Mouse (Mus musculus) stomach, embryonic 14.5 days (tissue): ENCODE data around the gene Olfr1331. TPM values are rescaled to one million over a fixed set of nuclear protein-coding genes. Genes with fewer than 3 reads are reported as not detected.
"Not testable (repeated sequence)": the region's sequence is repeated elsewhere in the genome, so short reads cannot be mapped to it uniquely, and the experiment has no call there.

Source experiments
- ATAC-seq: fragments of 200-750 bp; cut with Nextera tagmentation; 2 replicates; pipeline ENCODE4 v1.8.0; 2017; ENCODE audit warnings: low read depth, moderate TSS enrichment; ENCODE audit not compliant: insufficient number of reproducible peaks, insufficient read depth, low FRiP score
- H3K27ac ChIP-seq: fragments of 300-500 bp; sonication (generic); 2 replicates; pipeline ENCODE4 v1.5.1; 2014; ENCODE audit warnings: mild to moderate bottlenecking, low read length, moderate library complexity, mixed read lengths
- H3K27me3 ChIP-seq: fragments of 300-500 bp; sonication (generic); 2 replicates; pipeline ENCODE4 v1.6.1; 2014; ENCODE audit warnings: low read length, control low read depth, mixed read lengths; ENCODE audit not compliant: control insufficient read depth, insufficient read depth
- H3K36me3 ChIP-seq: fragments of 300-500 bp; sonication (generic); 2 replicates; pipeline ENCODE4 v1.6.1; 2014; ENCODE audit warnings: mild to moderate bottlenecking, control low read depth, low read length, moderate library complexity, mixed read lengths; ENCODE audit not compliant: control insufficient read depth, insufficient read depth
- H3K4me1 ChIP-seq: fragments of 300-500 bp; sonication (generic); 2 replicates; pipeline ENCODE4 v1.6.1; 2014; ENCODE audit warnings: low read length, control low read depth, mixed read lengths; ENCODE audit not compliant: control insufficient read depth, insufficient read depth
- H3K4me2 ChIP-seq: fragments of 300-500 bp; sonication (generic); replicated peaks from 2 replicates; pipeline ENCODE4 v1.6.1; 2014; ENCODE audit warnings: low read depth, low read length, control low read depth
- H3K4me3 ChIP-seq: fragments of 300-500 bp; sonication (generic); 2 replicates; pipeline ENCODE4 v1.5.1; 2014; ENCODE audit warnings: low read depth, low read length, control low read depth
- H3K9ac ChIP-seq: fragments of 300-500 bp; sonication (generic); replicated peaks from 2 replicates; pipeline ENCODE4 v1.6.1; 2014; ENCODE audit warnings: low read depth, mild to moderate bottlenecking, control low read depth, low read length, moderate library complexity, mixed read lengths
- H3K9me3 ChIP-seq: fragments of 300-500 bp; sonication (generic); 2 replicates; pipeline ENCODE4 v1.6.1; 2016; ENCODE audit warnings: low read depth, low read length, control low read depth; ENCODE audit not compliant: control insufficient read depth
- WGBS: fragments of 180-500 bp; shearing (Covaris S2); extraction: QIAGEN DNeasy Blood & Tissue Kit; methylation state at CpG from one replicate; pipeline ENCODE4 v1.1.7; 2014; 5-methylcytosine and 5-hydroxymethylcytosine counted together
- polyA plus RNA-seq: library from polyadenylated mRNA; unstranded; fragments of >200 nt; fragmentation: Nextera tagmentation; extraction: Ambion mirVana; gene quantifications from 2 replicates; pipeline ENCODE4 v1.2.1, GENCODE M21; 2014

Gene Olfr1331
- not detected in 2 replicates for polyA plus RNA-seq

DNA sequence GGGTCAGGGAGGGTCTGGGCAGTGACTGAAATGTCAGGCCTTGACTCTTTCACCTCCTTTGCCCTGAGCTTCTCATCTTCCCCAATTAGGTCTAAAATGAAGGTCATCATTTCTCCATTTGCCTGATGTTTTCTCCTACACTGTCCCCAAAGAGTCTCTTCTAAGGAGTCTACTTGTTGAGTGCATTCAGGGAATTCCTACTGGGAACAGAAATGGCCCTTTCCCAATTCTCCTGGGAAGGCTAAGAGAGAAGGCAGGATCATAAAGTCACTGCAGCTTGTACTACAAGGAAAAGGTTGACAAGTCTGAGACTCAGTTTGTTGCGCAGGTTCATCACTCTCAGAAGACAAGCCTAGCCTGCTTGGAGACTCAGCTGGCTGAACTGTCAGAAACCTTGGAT is at the start of gene Olfr1331:
TSS of gene Olfr1331 (plus strand) at position 301 of the 400 bp plus-strand sequence.
- Histone ChIP-seq H3K9ac (no peak within 1 kb of the TSS), H3K36me3 (no peaks in the 10 kb centered on the region), H3K9me3 (no peaks in the 10 kb centered on the region), H3K4me2 (no peak within 1 kb of the TSS), H3K27ac (no peak within 1 kb of the TSS), H3K27me3 (no peaks in the 10 kb centered on the region), H3K4me1 (no peaks in the 10 kb centered on the region), H3K4me3 (no peak within 1 kb of the TSS)
- WGBS = 92% methylated on average over 1 of the region's 1 CpGs
- ATAC-seq = no peak

DNA sequence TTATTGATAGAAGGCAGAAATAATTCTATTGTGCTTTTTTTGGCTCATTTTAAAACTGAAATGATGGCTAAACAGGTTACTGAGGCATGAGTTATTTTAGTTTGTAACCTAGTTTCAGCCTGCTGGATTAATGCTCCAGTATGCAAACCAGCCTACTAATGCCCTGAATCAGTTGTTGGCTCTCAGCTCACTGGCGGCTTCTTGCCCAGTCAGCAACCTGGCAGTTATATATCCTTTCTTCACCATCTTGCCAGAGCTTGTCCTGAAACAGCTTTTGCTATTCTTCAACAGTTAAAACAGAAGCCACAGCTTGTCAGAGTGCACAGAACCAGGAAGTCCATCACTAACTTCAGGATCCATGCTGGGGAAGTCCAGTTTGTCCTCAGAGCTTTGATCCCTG is 45.5 kb upstream of the Olfr1331 start:
- H3K27ac ChIP-seq = no peak overlapping the region
- H3K9ac ChIP-seq = no peak overlapping the region
- no peak for ATAC-seq
- H3K36me3 ChIP-seq = no peaks in the 10 kb centered on the region
- no peaks in the 10 kb centered on the region for H3K9me3 ChIP-seq
- no peak overlapping the region for H3K4me2 ChIP-seq
- no peaks in the 10 kb centered on the region for H3K4me1 ChIP-seq
- H3K4me3 ChIP-seq = no peak overlapping the region
- 97% methylated on average over 1 of the region's 1 CpGs for WGBS
- H3K27me3 ChIP-seq = no peaks in the 10 kb centered on the region

DNA sequence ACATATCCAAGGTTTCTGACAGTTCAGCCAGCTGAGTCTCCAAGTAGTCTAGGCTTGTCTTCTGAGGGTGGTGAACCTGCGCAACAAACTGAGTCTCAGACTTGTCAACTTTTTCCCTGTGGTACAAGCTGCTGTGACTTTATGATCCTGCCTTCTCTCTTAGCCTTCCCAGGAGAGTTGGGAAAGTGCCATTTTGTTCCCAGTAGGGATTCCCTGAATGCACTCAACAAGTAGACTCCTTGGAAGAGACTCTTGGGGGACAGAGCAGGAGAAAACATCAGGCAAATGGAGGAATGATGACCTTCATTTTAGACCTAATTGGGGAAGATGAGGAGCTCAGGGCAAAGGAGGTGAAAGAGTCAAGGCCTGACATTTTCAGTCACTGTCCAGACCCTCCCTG is 28.3 kb upstream of the Olfr1331 start, which contains the start of gene Olfr1333:
TSS of gene Olfr1333 (minus strand) at position 101 of the 400 bp plus-strand sequence.
- no peaks in the 10 kb centered on the region for H3K27me3 ChIP-seq
- no peak within 1 kb of the TSS for H3K4me3 ChIP-seq
- H3K4me1 ChIP-seq = no peaks in the 10 kb centered on the region
- ATAC-seq = no peak
- H3K27ac ChIP-seq = no peak within 1 kb of the TSS
- WGBS = 96% methylated on average over 1 of the region's 1 CpGs
- H3K9ac ChIP-seq = no peak within 1 kb of the TSS
- H3K9me3 ChIP-seq = no peaks in the 10 kb centered on the region
- no peaks in the 10 kb centered on the region for H3K36me3 ChIP-seq
- H3K4me2 ChIP-seq = no peak within 1 kb of the TSS

DNA sequence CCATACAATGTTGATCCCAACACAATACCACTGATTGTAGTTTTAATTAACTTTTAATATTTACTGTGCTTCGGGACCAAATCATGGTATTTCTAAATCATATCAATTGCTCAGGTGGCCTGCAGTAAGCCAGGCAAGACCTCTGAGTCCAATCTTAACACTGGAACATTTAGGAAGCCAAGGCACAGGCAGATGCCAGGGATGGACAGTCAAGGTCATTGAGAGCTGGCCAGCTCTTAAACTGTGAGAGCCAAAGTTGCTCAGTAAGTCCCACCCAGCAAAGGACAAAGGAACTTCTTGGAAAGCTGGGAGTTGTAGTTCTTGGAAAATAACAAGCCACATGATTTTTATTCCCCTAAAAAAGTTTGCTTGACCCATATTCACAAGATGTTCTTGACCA is 2.7 kb upstream of the Olfr1331 start:
- 85% methylated on average over 1 of the region's 1 CpGs for WGBS
- Histone ChIP-seq H3K36me3 (no peaks in the 10 kb centered on the region), H3K4me1 (no peaks in the 10 kb centered on the region)

DNA sequence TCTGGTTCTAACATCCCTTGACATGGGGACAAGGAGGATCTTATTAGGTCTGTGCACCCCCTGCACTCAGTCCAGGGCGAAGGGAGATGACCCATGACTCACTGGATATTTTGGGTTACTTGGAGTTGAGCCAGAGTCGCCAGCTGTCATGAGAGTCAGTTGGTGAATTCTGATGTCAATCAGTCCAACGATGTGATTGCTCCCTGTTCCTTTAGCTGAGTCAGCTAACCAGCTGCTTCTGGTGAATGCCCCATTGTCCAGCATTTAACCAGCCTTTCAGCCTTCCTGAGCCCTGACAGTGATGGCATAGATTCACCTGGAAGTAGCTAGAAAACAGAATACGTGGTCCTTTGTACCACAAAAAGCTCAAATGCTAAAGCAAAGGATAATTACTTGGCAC is 1.7 kb upstream of the Olfr1331 start:
- H3K27ac ChIP-seq = no peak overlapping the region
- no peaks in the 10 kb centered on the region for H3K4me1 ChIP-seq
- H3K4me3 ChIP-seq = no peak overlapping the region
- 72% methylated on average over 4 of the region's 4 CpGs for WGBS
- no peaks in the 10 kb centered on the region for H3K27me3 ChIP-seq
- no peak overlapping the region for H3K4me2 ChIP-seq
- ATAC-seq = no peak
- H3K36me3 ChIP-seq = no peaks in the 10 kb centered on the region
- H3K9ac ChIP-seq = no peak overlapping the region
- no peaks in the 10 kb centered on the region for H3K9me3 ChIP-seq

More for the DNA sequence above, 2.7 kb upstream of the Olfr1331 start:
- no peak overlapping the region for H3K27ac ChIP-seq
- no peak for ATAC-seq
- no peaks in the 10 kb centered on the region for H3K9me3 ChIP-seq
- H3K4me2 ChIP-seq = no peak overlapping the region
- no peaks in the 10 kb centered on the region for H3K27me3 ChIP-seq
- no peak overlapping the region for H3K9ac ChIP-seq
- H3K4me3 ChIP-seq = no peak overlapping the region

DNA sequence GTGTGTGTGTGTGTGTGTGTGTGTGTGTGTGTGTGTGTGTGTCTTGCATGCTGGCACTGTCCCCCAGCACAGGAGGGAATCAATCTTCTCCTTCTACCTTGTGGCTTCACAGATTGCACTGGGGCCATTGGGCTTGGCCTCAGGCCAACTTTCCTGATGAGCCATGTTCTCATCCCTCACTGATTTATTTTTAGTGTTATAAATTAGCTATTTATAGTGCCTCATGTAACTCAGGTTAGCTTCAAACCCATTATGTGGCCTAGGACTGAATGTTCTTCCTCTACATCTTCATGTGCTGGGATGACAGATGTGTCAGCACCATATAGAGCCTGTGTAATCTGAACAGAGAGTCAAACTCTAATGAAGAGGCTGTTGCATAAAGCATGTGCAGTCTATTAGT is 3.1 kb downstream of the Olfr1331 start:
- no peak overlapping the region for H3K9ac ChIP-seq
- no peaks in the 10 kb centered on the region for H3K27me3 ChIP-seq
- no peaks in the 10 kb centered on the region for H3K36me3 ChIP-seq
- no peak for ATAC-seq
- H3K9me3 ChIP-seq = no peaks in the 10 kb centered on the region
- H3K4me2 ChIP-seq = no peak overlapping the region
- H3K4me3 ChIP-seq = no peak overlapping the region
- no peaks in the 10 kb centered on the region for H3K4me1 ChIP-seq
- H3K27ac ChIP-seq = no peak overlapping the region

DNA sequence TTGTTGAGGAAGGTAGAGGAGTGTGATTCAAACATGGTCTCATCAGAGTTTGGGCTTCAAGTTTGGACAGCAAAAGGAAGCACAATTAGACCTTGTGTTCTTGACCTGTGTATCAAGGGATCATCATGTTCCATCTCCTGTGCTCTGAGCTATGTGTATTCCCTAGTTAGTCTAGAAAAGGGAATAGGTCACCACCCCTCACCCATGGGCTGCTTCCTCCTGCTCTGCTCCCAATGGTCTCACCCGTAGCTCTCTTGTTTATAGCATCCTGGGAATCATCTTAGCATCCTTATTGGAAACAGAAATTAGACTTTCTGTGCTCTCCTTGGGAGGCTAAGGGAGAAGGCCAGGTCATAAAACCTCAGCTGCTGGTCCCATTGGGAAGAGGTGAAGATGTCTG is 23.8 kb downstream of the Olfr1331 start, which contains the start of gene Olfr1330:
TSS of gene Olfr1330 (plus strand) at position 301 of the 400 bp plus-strand sequence.
- WGBS = 69% methylated on average over 1 of the region's 1 CpGs
- no peaks in the 10 kb centered on the region for H3K9me3 ChIP-seq
- H3K4me2 ChIP-seq = no peak within 1 kb of the TSS
- no peak within 1 kb of the TSS for H3K4me3 ChIP-seq
- H3K36me3 ChIP-seq = no peaks in the 10 kb centered on the region
- H3K4me1 ChIP-seq = no peaks in the 10 kb centered on the region
- H3K9ac ChIP-seq = no peak within 1 kb of the TSS
- ATAC-seq = no peak
- no peak within 1 kb of the TSS for H3K27ac ChIP-seq
- no peaks in the 10 kb centered on the region for H3K27me3 ChIP-seq

DNA sequence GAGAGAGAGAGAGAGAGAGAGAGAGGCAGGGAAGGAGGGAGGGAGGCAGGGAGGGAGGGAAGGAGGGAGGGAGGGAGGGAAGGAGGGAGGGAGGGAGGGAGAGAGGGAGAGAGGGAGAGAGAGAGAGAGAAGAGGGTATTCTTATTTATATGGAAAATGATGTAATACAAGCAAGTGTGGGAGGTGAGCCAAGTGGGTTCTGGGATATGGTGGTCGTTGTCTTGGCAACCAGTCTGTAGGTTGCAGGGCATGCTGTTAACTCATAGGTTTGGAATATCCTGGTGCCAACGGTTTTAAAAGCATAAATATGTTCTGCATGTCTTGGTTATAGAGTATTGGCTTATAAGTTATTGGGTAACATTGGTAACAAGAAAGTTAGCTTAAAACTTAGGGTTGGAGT is 37.5 kb downstream of the Olfr1331 start:
- WGBS = 67% methylated on average over 2 of the region's 2 CpGs

DNA sequence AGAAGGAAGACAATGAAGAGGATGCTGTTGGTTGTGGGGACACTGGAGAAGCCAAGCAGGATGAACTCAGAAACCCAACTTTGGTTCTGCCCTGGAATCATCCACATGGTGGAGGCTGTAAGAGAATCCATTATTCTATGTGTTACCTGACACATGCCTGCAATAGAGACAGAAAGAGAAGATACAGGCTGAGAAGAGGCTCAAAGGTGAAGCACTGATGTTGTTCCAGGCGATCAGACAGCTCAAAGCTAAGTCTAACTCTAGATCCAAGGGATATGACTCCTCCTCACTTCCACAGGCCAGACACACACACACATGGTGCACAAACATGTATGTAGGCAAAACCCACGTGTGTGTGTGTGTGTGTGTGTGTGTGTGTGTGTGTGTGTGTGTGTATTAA is 52.9 kb downstream of the Olfr1331 start, which contains the start of gene Olfr1329:
TSS of gene Olfr1329 (minus strand) at position 101 of the 400 bp plus-strand sequence.
- H3K4me1 ChIP-seq, H3K36me3 ChIP-seq, H3K4me2 ChIP-seq, H3K4me3 ChIP-seq, ATAC-seq, H3K9ac ChIP-seq, H3K27ac ChIP-seq, H3K9me3 ChIP-seq, H3K27me3 ChIP-seq: not testable (repeated sequence)
- 66% methylated on average over 2 of the region's 2 CpGs for WGBS

More for the DNA sequence above, 37.5 kb downstream of the Olfr1331 start:
- H3K27me3 ChIP-seq = no peaks in the 10 kb centered on the region
- no peak overlapping the region for H3K27ac ChIP-seq
- no peak overlapping the region for H3K9ac ChIP-seq
- H3K4me1 ChIP-seq = no peaks in the 10 kb centered on the region
- no peaks in the 10 kb centered on the region for H3K36me3 ChIP-seq
- no peaks in the 10 kb centered on the region for H3K9me3 ChIP-seq
- no peak for ATAC-seq
- no peak overlapping the region for H3K4me2 ChIP-seq
- H3K4me3 ChIP-seq = no peak overlapping the region
